Mouse (Mus musculus): Measurements from ENCODE around the gene Ndufb4. TPM values are rescaled to one million over a fixed set of nuclear protein-coding genes. Genes with fewer than 3 reads are reported as not detected.

Gene Ndufb4
- polyA plus RNA-seq, 1 experiment: 131 TPM

GRCm38 (mm10) chr16:37637802-37638201 lies 16.5 kb downstream of the Ndufb4 start:
- Histone ChIP-seq H3K27ac (ENCODE audit: insufficient read depth, low read depth, low read length) (no peak overlapping the region), H3K27me3 (replicated peaks; ENCODE audit: control insufficient read depth, insufficient read depth, low read length) (no peaks in the 10 kb centered on the region), H3K36me3 (ENCODE audit: control insufficient read depth, insufficient read depth, low read length) (no peaks in the 10 kb centered on the region), H3K4me3 (ENCODE audit: insufficient read depth, low read depth, low read length) (no peak overlapping the region), H3K4me1 (ENCODE audit: control insufficient read depth, insufficient read depth, low read length) (no peaks in the 10 kb centered on the region)
- no peak for TF ChIP-seq CTCF (conservative IDR thresholded peaks at IDR 0.05; ENCODE audit: insufficient read depth, insufficient read length, low read depth, low read length)
- no peak for TF ChIP-seq POLR2A (IDR thresholded peaks at IDR 0.05; ENCODE audit: low read depth, low read length)
- DNase-seq: no peak

- Histone ChIP-seq H3K36me3 (ENCODE audit: control insufficient read depth, insufficient read depth, low read length) (no peaks in the 10 kb centered on the region; the same call in 1 of the 2 replicates), H3K27me3 (replicated peaks; ENCODE audit: control insufficient read depth, insufficient read depth, low read length) (no peaks in the 10 kb centered on the region), H3K27ac (ENCODE audit: insufficient read depth, low read depth, low read length) (no peak overlapping the region), H3K4me3 (ENCODE audit: insufficient read depth, low read depth, low read length) (no peak overlapping the region), H3K4me1 (ENCODE audit: control insufficient read depth, insufficient read depth, low read length) (no peaks in the 10 kb centered on the region)
- 44% methylated on average over 6 of the region's 6 CpGs for WGBS
- TF ChIP-seq CTCF (conservative IDR thresholded peaks at IDR 0.05; ENCODE audit: insufficient read depth, insufficient read length, low read depth, low read length): peak; percentile 57
- no peak for TF ChIP-seq POLR2A (IDR thresholded peaks at IDR 0.05; ENCODE audit: low read depth, low read length)
- DNase-seq: peak; percentile 45
Measured at GRCm38 (mm10) chr16:37636107-37636506, 18.1 kb downstream of the Ndufb4 start.

- WGBS: 100% methylated on average over 1 of the region's 1 CpGs
- Histone ChIP-seq H3K4me1 (ENCODE audit: control insufficient read depth, insufficient read depth, low read length) (no peaks in the 10 kb centered on the region), H3K4me3 (ENCODE audit: insufficient read depth, low read depth, low read length) (no peak overlapping the region), H3K27me3 (replicated peaks; ENCODE audit: control insufficient read depth, insufficient read depth, low read length) (no peaks in the 10 kb centered on the region), H3K27ac (ENCODE audit: insufficient read depth, low read depth, low read length) (no peak overlapping the region), H3K36me3 (ENCODE audit: control insufficient read depth, insufficient read depth, low read length) (peaks cover under 1% of the 10 kb centered on the region; the same call in 1 of the 2 replicates)
- TF ChIP-seq CTCF (conservative IDR thresholded peaks at IDR 0.05; ENCODE audit: insufficient read depth, insufficient read length, low read depth, low read length) (no peak), POLR2A (IDR thresholded peaks at IDR 0.05; ENCODE audit: low read depth, low read length) (no peak)
- no peak for DNase-seq
Measured at GRCm38 (mm10) chr16:37635095-37635494, 19.2 kb downstream of the Ndufb4 start.

GRCm38 (mm10) chr16:37634578-37634977 lies 19.7 kb downstream of the Ndufb4 start:
- TF ChIP-seq POLR2A (IDR thresholded peaks at IDR 0.05; ENCODE audit: low read depth, low read length): no peak
- TF ChIP-seq CTCF (conservative IDR thresholded peaks at IDR 0.05; ENCODE audit: insufficient read depth, insufficient read length, low read depth, low read length): no peak
- 70% methylated on average over 9 of the region's 9 CpGs for WGBS
- Histone ChIP-seq H3K27ac (ENCODE audit: insufficient read depth, low read depth, low read length) (no peak overlapping the region), H3K4me1 (ENCODE audit: control insufficient read depth, insufficient read depth, low read length) (no peaks in the 10 kb centered on the region), H3K36me3 (ENCODE audit: control insufficient read depth, insufficient read depth, low read length) (peaks cover 3% of the 10 kb centered on the region; the same call in 1 of the 2 replicates), H3K27me3 (replicated peaks; ENCODE audit: control insufficient read depth, insufficient read depth, low read length) (no peaks in the 10 kb centered on the region), H3K4me3 (ENCODE audit: insufficient read depth, low read depth, low read length) (no peak overlapping the region)
- DNase-seq: no peak

- Histone ChIP-seq H3K27me3 (replicated peaks; ENCODE audit: control insufficient read depth, insufficient read depth, low read length) (no peaks in the 10 kb centered on the region), H3K4me1 (ENCODE audit: control insufficient read depth, insufficient read depth, low read length) (peaks cover 5% of the 10 kb centered on the region), H3K27ac (ENCODE audit: insufficient read depth, low read depth, low read length) (no peak overlapping the region), H3K36me3 (ENCODE audit: control insufficient read depth, insufficient read depth, low read length) (peaks cover 7% of the 10 kb centered on the region; the same call in 1 of the 2 replicates), H3K4me3 (ENCODE audit: insufficient read depth, low read depth, low read length) (no peak overlapping the region)
- WGBS: 56% methylated on average over 7 of the region's 7 CpGs
- TF ChIP-seq POLR2A (IDR thresholded peaks at IDR 0.05; ENCODE audit: low read depth, low read length) (no peak), CTCF (conservative IDR thresholded peaks at IDR 0.05; ENCODE audit: insufficient read depth, insufficient read length, low read depth, low read length) (no peak)
- DNase-seq: no peak
Measured at GRCm38 (mm10) chr16:37629011-37629410, 25.2 kb downstream of the Ndufb4 start.

GRCm38 (mm10) chr16:37628336-37628735 lies 25.9 kb downstream of the Ndufb4 start:
- Histone ChIP-seq H3K27me3 (replicated peaks; ENCODE audit: control insufficient read depth, insufficient read depth, low read length) (no peaks in the 10 kb centered on the region), H3K36me3 (ENCODE audit: control insufficient read depth, insufficient read depth, low read length) (peaks cover 7% of the 10 kb centered on the region; the same call in 1 of the 2 replicates), H3K4me3 (ENCODE audit: insufficient read depth, low read depth, low read length) (no peak overlapping the region), H3K4me1 (ENCODE audit: control insufficient read depth, insufficient read depth, low read length) (peaks cover 5% of the 10 kb centered on the region), H3K27ac (ENCODE audit: insufficient read depth, low read depth, low read length) (no peak overlapping the region)
- peak; percentile 60 for DNase-seq
- TF ChIP-seq POLR2A (IDR thresholded peaks at IDR 0.05; ENCODE audit: low read depth, low read length): no peak
- no peak for TF ChIP-seq CTCF (conservative IDR thresholded peaks at IDR 0.05; ENCODE audit: insufficient read depth, insufficient read length, low read depth, low read length)
- WGBS: 54% methylated on average over 9 of the region's 9 CpGs

- Histone ChIP-seq H3K4me3 (ENCODE audit: insufficient read depth, low read depth, low read length) (no peak overlapping the region), H3K27ac (ENCODE audit: insufficient read depth, low read depth, low read length) (0 out of 2 replicates have a peak overlapping the region, but pooled peaks have one; percentile 33), H3K4me1 (ENCODE audit: control insufficient read depth, insufficient read depth, low read length) (peaks cover 5% of the 10 kb centered on the region), H3K27me3 (replicated peaks; ENCODE audit: control insufficient read depth, insufficient read depth, low read length) (no peaks in the 10 kb centered on the region), H3K36me3 (ENCODE audit: control insufficient read depth, insufficient read depth, low read length) (peaks cover 7% of the 10 kb centered on the region; the same call in 1 of the 2 replicates)
- no peak for DNase-seq
- WGBS: 69% methylated on average over 4 of the region's 4 CpGs
- TF ChIP-seq POLR2A (IDR thresholded peaks at IDR 0.05; ENCODE audit: low read depth, low read length) (no peak), CTCF (conservative IDR thresholded peaks at IDR 0.05; ENCODE audit: insufficient read depth, insufficient read length, low read depth, low read length) (no peak)
Measured at GRCm38 (mm10) chr16:37626388-37626949, 27.8 kb downstream of the Ndufb4 start.

All from kidney, adult 2 months (tissue).